Mouse (Mus musculus): ENCODE results near the gene Amotl2.

The Amotl2 gene

DNA sequence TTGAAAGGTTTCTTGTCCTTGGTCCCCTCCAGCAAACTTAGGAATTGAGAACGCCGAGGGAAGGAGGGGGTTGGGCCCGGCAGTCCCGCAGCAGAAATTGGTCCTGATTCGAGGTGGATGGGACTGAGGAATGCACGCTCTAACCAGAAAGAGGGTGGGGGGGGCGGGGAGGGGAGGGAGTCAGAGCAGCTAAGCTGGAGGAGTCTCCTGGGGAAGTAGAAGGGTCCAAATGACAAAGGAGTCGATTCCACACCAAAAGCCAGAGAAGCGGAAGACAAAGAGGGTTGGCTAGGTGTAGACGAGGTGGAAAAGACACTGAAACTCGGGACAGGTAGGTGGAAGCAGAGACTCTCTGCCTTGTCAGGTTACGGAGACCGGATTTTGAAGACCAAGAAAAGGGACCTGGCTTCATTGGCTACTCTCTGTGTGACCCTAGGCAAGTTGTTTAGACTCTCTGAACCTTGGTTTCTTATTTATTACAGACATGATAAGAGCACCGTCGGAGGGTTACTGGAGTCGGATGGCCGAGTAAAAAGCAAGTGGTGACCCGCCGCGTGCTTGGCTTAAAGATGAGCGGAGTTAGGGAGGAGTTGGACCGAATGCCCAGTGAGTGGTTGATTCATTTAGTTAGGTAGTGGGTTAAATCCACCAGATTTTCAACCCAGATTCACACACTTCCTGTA, at the start of gene Amotl2:
TSS of gene Amotl2 (plus strand) at position 192 of the 683 bp plus-strand sequence.
- DNase-seq (ENCODE audit: low spot score) = no peak

DNA sequence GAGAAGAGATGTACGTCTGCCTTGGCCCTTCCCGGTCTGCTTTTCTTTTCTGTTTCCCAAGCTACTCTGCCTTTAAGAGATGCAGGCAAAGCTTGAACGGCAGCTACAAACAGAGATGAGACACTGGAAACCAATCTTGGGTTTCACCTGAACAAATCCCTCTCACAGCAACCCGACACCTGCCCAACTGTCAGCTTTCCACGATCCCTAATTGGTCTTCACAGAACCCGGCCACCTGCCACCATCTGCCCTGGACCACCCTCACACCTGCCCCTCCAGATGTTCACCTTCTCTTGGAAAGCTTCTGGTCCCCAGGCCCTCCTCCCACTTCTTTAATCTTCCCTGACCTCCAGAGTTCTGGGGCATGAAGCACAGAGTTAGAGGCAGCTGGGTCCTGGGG, 48.4 kb upstream of the Amotl2 start:
- DNase-seq (ENCODE audit: low spot score) = no peak

DNA sequence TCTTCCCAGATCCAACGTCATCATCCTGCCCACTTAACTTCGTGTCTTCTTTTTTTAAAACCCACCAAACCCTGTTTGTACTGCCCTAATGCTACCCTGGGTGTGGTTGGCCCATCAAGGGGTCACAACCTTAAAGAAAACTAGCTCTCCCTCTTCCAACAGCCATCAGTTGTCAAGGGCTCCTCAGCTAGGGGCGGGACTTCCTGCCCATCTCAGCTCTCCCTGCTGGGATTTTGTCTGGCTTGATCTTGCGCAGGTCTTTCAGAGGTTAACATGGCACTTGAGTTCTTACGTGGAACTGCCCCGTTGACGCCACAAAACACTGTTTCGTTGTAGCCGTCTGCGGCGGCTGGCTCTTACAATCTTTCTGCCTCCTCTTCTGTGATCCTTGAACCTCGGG, 47.6 kb upstream of the Amotl2 start:
- DNase-seq (ENCODE audit: low spot score) = no peak

DNA sequence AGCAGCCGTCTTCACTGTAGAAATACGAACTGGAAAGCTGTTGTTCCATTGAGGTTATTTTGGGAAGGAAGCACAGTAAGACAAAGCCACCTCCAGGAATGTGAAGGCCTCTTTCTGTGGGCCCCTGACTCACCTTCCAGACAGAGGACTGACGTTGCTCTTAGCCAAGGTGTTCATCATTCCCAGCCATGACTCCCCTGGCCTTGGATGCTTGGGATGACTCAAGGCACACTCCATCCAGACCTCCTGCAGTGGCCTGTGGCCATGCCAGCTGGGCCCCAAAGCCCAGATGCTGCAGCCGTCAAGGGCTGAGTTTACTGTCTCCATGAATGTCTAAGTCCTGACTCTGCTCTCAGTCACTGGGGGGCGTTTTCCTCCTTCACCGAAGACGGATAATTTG, 43.1 kb upstream of the Amotl2 start:
- DNase-seq (ENCODE audit: low spot score) = no peak

DNA sequence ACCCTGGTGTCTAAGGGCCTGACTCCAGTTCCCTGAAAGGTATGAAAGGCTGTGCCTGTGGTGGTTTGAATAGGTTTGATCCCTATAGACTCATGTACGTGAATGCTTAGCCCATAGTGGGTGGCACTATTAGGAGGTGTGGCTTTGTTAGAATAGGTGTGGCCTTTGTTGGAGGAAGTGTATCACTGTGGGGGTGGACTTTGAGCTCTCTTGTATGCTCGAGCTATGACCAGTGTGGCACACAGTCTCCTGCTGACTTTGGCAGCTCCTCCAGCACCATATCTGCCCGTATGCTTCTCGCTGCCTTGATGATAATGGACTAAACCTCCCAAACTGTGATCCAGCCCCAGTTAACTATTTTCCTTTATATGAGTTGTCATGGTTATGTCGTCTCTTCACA, 40.5 kb upstream of the Amotl2 start:
- DNase-seq (ENCODE audit: low spot score) = no peak

DNA sequence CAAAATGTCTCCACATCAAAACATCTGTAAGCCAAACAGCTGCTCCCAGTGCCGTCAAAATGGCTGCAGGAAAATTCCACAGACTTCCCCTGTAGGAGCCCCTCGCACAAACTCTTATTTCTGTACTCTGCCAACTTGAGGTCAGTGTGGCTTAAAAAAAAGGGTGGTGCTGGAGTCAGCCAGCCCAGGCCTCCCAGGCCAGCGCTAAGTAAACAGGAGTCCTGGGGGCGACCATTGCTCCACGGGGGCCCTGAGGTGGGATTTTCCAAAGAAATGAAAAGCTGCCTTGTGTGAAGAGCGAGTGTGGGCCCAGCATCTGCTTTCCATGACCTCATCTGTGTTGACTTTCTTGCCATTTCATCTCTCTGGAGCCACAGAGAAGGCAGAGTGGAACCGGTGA, 35.0 kb upstream of the Amotl2 start:
- DNase-seq (ENCODE audit: low spot score) = no peak

DNA sequence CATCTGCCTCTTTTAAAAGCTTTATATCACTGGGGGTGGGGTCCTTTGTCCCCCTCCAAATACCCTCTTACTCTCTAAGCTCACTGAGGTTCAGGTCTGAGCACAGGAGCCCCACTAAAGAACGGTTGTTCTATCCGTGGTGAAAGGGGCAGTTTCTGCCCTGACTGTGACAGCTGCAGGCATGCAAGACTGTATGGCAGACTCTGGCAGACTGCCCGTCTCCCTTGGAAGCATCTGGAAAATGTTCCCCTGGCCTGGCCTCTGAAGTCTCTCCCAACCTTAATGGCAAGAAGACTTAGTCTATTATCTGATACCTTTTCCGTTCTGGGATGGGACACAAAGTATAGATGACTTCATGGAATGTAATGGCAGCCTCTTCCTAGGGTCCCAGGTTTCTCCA, 28.5 kb upstream of the Amotl2 start:
- no peak for DNase-seq (ENCODE audit: low spot score)

DNA sequence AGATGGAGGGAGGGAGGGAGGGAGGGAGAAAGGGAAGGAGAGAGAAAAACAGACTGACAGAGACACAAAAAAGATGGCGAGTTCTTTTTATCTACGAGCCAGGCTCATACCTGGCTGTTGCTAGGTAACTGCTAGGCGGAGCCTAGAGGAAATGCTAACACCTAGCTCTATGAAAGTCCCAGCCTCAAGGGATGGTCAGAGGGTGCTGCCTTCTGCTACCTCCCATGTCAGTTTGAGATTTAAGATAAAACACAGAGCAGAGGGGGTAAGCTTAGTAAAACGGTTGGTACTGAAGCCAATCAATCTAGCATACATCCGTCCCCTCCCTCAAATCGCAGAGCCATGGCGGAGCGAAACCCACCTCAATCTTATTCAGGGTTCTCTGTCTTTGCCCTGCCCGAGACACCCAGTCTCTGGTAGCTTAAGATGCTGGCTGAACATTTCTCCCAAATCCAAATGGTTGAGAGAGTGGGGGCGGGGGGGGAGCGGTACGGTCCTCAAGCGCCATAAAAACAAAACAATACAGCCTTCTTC, 27.0 kb upstream of the Amotl2 start:
- DNase-seq (ENCODE audit: low spot score) = no peak

DNA sequence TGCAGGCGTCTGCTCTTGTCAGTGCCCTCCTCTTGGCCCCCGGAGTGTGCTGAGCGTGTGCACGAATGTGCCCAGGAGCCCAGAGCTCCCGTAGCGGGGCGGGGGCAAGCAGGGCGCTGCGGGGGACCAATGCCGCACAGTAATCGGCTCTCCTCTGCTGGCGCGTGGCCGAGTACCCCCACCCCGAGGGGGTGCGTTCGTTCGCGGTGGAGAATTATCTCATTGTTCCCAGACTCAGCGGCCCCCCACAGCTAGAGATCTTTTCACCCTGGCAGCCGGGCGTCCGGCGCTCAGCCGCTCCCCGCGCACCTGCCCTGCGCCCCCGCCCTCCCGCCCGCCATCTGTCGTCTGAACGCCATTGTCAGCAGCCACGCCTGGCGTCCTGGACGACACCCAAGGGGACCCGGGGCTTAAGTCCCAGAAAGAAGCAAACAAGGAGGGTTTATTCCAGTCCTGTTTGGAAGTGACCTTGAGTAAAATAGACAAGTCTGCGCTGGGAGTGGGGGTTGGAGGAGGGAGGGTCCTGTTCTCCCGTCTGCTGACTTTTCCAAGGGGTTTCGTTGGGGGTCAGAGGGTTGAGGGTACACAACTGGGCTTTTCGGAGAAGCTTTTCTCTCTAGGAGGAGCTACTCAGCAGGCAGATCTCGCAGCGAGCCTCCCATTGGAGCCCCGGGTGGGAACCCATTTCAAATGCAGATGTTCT, 26.4 kb upstream of the Amotl2 start:
- DNase-seq (ENCODE audit: low spot score) = peak; percentile 16

DNA sequence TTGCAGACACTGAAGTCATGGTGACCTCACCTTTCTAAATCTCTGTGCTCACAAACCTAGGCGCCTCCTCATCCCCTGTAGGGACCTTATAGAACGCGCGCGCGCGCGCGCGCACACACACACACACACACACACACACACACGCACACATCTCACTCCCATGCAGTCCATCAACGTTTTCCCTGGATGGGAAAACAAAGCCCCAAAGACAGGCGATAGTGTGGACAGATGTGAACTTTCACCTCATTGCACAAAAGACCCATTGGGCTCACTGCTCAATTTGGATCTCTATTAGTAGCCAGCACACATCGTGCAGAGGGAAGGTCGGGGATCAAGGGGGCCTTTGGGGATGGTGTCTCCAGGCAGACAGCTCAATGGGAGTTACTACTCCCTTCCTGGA, 25.6 kb upstream of the Amotl2 start:
- DNase-seq (ENCODE audit: low spot score) = no peak

DNA sequence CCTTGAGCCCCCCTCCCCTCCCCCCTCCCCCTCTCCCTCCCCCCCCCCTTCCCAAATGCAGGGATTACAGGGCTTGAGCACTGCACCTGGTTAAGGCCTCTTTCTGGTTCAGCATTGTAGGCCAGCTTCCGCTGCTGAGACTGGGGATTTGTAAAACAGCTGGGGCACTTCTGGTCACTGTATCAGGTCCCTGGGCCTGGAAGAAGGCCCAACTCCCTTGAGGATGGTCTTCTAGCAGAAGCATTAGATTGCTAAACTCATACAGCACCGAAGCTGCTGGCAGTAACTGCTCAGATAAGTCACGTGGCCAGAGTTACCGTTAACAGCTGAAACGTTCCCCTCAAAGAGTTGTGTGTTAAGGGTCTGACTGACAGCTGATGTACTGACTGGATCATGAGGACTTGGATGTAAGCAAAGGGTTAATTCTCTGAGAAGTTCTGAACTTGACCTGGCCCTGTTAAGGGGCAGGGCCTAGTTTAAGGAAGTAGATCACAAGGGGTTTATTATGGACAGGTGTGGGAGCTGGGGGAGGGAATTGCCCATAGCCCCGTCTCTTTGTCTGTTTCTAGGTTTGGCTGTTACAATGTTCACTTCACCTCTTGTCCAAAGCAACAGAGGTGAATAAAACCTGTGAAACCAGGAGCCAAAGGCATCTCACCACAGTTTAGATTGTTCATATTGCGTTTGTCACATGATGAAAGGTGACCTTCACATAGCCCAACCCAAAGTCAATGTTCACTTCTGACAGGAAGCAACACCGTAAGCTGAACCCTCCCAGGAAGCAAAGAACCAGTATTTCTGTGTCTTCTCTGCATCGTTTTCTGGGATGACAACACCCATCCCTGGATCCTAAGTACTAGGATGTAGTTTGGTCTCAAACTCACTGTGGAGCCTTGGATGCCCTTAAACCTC, 23.7 kb upstream of the Amotl2 start:
- no peak for DNase-seq (ENCODE audit: low spot score)

DNA sequence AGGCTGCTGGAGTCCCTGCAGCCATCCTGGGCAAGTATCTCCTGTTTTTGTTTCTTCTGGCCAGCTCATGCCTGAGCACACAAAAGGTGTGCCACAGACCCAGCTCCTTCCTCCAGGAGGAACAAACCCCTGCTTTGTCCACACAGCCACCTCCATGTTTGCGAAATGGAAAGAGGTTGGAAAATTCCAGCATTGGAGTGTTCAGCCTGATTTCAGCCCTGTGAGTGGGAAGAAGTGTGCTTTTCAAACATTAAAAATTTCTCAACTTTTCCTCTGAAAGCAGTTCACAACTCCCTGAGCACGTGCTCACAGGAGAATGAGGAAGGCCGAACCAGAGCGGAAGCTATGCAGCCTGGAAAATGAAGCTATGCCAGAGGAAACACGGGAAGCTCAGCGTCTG, 15.4 kb upstream of the Amotl2 start:
- DNase-seq (ENCODE audit: low spot score) = no peak

DNA sequence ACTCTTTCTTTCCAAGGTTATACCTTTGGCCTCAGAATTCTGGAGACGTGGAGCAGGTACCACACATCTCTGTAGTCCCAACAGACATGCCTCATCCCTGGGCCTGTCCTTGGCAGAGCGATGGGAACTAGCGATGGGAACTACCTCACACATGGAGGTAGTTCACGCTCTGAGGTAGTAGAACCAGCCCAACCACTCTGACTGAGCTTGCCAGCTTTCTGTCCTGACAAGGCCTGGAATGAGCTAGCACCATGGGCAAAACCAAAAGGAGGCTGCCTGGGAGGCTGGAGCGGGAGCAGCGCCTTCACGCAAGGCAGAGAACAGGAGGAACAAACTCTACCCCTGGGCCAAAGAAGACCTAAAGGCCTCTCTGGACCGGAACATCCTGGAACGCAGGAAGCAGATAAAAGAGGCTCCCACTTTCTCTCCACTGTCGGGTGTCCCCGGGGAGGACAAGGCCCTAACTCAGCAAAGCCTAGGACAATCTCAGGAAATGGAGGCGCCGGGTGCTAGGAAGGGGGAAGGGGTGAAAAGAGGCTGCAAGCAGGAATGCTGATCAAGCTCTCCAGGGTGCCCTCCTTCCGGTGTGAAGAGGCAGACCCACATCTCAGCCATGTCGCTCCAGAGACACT, 6.9 kb upstream of the Amotl2 start:
- no peak for DNase-seq (ENCODE audit: low spot score)

DNA sequence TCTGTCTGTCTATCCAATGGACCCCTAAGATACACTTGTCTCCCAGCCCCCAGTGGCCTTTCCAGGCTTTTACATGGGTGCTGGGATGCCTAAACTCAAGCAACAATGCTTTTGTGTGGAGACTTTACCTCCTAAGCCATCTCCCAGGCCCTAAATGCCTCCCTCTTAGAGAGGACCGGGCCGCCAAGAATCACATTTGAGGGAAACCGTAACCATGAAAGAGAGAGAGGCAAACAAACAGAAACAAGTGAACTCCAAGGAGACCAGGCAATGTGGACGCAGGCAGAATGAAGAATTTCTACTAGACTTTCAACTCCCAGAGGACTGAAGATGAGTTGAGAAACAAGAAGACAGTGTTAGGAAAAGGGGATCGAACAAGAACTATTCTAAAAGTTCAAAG, 6.0 kb upstream of the Amotl2 start:
- no peak for DNase-seq (ENCODE audit: low spot score)

DNA sequence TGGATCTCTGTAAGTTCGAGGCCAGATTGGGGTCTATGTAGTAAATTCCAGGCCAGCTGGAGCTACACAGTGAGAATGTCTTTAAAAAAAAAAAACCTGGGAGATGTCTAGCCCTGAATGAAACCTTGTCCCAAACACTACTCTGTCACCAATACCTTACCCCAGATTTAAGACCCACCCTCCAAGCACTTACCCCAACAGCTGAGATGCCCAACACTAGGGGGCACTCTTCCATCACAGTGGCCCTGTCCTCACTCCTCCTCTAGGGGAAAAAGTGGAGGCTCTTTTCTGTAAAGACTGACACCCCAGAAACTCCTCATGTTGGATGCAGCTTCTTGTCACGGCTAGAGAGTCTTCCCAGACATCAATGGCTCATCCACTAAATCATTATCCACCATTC, 2.7 kb upstream of the Amotl2 start:
- no peak for DNase-seq (ENCODE audit: low spot score)

DNA sequence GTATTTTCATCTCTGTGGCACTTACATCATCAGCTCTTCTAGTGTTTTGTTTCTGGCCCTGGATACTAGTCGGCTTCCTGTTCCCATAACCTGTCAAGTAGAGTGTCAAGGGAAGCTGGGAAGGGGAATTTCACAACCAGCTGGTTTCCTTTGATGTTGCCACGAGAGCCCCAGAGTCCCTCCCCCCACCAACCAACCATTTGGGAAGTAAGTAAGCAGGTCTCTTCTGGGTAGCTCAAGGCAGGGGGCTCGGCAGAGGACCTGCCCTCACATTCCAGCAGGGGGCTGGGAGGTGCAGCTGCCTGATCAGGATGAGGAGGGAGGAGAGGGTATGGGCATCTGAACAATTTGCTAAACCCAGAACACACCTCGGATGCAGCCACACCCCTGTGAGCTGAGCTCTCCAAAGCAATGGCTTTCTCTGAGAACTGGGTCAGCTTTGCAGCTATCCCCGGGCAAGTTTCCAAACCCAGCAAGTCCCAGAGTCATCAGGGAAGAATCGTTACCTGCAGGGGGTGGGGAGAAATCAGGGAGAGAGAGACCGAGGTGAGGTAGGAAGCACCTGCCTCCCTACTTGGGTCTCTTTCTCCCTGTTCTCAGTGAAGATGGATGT, 1.5 kb upstream of the Amotl2 start:
- DNase-seq (ENCODE audit: low spot score) = no peak

DNA sequence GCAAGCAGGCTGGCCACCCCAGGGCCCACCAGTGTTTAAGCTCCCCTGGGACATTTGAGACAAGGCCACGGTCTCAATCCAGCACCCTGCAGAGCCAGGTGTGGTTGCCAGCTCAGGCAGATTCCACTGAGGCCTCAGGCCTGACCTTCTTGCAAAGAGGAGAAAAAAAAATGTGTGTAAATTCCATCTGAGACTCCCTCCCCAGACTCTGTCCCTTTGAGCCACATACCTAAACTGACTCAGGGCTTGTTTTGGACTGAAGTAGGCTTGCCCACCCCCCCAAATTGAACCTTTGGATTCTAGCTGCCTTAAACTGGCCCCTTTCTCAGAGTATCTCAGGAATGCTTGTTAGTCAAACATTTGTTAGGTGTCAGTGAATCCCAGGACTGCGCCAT, 969 bp upstream of the Amotl2 start:
- no peak for DNase-seq (ENCODE audit: low spot score)

DNA sequence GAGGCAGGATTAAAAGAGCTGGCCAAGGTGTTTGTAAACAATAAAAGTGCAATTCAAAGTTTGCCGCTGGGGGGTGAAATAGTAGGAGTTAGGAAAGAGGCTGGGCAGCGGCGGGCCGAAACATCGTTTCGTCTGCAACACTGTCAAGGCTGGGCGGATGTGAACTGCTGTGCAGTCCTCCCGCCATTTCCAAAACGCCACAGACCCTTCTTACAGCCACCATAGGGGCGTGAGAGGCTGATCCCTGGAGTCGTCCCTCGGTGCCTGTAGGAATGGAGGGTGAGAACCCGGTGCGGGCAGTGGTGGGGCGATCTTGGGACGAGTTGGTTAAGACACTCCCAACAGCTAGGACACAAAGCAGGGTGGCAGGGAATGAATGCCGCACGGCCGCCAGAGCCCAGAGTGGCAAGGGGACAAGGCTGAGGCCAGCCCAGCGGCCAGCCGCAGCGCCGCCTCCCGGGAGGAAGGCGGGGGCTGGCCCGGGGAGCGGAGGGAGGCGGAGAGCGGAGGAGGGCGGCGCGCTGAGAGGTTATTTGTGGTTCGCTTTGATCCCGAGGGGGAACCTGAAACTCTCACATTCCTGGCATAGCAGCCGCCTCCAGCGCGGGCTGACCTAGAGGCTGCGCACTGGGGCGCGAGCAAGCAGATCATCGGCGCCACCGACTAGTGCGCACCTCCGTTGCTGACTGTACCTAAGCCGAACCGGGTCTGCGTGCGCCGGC, 853 bp downstream of the Amotl2 start:
- DNase-seq (ENCODE audit: low spot score) = peak; percentile 76

DNA sequence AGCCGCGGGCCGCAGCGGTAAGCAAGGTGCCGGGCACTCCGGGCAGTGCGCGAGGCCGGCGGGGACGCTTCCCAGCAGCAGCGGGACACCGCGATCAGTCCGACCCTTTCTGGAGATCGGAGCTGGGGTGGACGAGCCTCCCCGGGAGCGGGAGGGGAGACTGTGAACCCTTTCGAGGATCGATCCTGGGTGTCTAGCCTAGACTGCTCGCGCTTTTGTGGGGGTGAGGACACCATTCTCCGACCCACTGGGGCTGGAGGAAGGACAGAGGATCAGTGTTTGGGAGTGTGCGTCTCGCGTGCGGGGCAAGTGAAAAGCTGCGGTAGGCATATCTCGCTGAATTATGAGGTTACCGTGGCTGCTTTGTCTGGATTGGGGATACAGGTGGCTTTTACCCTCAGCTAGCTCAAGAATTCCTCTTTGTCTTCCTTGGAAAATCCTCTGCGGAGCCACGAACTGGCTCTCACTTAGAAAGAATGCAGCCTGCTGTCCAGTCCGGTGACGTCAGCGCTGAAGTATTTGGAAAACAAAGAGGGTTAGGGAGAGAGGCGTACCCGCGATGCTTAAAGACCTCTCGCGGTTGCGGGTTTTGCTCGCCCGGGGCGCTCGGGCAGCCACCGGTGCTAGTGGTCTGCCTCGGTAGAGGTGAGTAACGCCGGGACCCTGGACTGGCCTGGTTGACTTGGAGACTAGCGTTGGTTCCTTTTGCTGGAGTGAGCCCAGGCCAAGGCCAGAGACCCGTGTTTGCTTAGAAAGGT, 1.6 kb downstream of the Amotl2 start:
- DNase-seq (ENCODE audit: low spot score) = peak; percentile 55

DNA sequence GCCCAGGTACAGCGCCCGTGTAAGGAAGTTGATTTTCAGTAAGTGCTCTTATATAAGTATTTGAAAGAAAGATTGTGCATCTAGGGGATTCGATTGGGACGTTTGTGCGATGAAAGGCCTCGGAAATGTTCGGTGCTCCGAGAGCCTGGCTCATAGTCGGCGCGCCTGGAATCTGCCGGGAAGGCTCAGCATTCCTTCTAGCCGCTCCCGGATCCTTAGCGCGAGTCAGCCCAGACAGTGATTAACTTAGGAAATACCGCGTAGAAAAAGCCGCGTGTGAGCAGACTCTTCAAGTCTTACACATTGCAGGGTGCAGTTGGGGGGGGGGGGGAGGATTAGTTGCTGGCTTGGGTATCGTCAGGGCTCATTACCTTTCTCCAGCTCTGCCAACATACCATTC, 2.2 kb downstream of the Amotl2 start:
- no peak for DNase-seq (ENCODE audit: low spot score)

Data from left cerebral cortex, adult 11 months (tissue).